Mouse (Mus musculus) heart, postnatal 36 days (tissue): ENCODE measurements around the gene Fhl2. TPM values are rescaled to one million over a fixed set of nuclear protein-coding genes. Genes with fewer than 3 reads are reported as not detected.

Source experiments
- DNase-seq, 2 experiments: peaks; one replicate each; pipeline ENCODE4 v3.0.0; 2021 to 2022
- intact Hi-C: fragments of 180-260 bp; cut with DNase I; formaldehyde crosslinking; loops from one replicate; pipeline ENCODE4 v1.15.1; 2025
- total RNA-seq, 2 experiments: library from RNA; stranded (reverse); gene quantifications; 2 replicates each; pipeline ENCODE4 v1.2.3; 2021

Fhl2 gene
- total RNA-seq, 2 experiments from 2014 or later, result 1,415 to 1,925 TPM

DNA sequence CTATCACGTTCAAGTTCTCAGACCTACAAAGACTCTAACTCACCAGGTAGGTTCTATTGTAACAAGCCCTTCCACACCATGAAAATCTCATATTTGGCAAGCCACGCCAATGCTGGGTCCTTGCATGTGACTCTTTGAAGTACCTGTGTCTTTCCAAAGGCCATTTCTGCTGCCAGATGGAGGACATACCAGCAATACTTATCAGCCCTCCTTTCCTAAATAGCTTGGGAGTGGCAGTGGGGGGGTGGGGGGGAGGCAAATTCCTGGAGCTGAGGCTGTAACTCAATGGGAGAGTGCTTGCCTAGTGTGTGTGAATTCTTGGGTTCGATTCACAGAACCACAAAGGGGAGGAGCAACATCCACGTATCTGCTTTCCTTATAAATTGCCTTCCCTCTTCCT is 72.1 kb downstream of the Fhl2 start:
- intact Hi-C loops, result no loop called here
- no peak for DNase-seq

DNA sequence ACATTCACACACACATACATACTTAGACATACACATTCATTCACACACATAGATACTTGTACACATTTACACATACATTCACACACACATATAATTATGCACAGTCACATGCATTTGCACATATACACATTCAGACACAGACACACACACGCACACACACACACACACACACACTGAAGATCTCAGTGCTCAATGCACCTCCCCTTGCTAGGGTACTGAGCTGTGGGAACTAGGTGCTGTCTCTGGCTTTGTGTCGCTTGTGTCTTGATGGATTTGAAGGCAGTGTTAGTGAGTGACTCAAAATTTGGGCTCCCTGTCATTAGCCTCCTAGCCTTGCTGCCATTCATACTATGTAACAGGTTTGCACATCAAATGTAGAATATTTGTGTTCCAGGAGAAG is 74.2 kb downstream of the Fhl2 start:
- intact Hi-C loops, result no loop called here
- no peak for DNase-seq

DNA sequence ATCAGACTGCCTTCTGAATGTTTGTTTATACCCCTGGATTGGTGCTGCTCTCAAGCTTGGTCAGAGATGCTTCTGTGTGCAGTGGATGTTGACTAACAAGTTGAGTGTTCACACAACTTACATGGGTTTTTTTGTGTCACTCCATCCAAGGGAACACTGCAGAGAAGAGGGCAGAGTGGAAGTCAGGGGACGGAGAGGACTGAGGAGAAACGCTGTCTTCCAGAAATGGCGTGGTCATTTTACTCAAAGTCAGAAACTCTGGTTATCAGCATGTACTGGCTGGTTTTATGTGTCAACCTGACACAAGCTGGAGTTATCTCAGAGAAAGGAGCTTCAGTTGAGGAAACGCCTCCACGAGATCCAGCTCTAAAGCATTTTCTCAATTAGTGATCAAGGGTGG is 75.8 kb downstream of the Fhl2 start:
- no peak for DNase-seq
- intact Hi-C loops, result no loop called here

DNA sequence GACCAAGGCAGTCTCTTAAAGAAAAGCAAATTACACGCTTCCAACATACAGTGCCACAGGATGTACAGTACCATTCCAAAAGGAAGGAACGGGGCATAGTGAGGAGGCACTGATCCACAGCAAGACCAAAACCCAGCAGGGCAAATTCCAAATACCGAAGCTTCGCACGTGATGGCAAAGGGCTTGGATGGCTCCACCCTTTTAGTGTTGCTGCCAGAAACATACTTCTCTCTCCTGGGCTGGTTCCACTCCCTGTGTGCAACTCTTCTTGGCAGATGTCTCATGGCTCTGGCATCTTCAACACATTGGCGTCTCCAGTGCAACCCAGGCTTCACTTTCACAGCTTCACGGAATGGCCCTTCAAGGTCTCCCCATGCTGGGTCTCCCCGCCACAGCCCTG is 79.3 kb downstream of the Fhl2 start:
- intact Hi-C loops, result no loop called here
- no peak for DNase-seq

DNA sequence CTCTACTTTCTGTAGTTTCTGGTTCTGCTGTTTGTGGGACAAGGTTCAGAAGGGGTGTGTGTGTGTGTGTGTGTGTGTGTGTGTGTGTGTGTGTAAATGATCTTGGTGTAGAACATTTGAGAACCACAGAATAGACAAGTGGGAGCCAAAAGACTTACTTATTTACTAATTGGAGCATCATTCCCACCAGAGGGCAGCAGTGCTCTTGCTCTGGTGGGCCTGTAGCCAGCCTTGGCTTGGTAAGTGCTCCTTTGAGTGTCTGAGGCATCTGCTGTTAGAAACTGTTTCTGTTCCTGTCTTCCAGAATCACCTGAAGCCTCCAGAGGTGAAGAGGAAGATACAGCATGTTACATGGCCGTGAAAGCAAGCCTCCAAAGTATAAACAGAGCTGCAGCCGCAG is 83.9 kb downstream of the Fhl2 start:
- intact Hi-C loops, result loop anchor here (1.0 kb wide), 1 partner anchor 151 kb away; no protein-coding TSS in a partner anchor
- DNase-seq, result peak; percentile 56 to 64

DNA sequence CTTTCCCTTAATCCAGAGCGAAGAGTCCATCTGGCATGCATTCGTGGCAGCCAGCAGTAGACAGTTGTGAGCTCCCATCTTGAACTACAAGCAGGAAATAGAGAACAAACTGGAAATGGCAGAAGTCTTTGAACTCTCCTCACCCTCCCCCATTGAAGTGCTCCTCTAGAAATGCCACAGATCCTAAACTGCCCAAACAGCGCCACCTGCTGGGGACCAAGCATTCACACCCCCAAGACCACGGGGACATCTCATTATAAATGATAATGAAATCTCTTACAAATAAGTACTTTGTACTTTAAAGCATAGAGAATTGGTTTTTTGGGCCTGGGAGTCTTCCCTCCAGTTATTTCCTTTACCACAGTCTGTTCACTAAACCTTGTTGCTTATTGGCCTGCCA is 86.2 kb downstream of the Fhl2 start:
- peak in 1 of 2 experiments; percentile 73 for DNase-seq
- intact Hi-C loops, result loop anchor here (1.0 kb wide), 1 partner anchor 195 kb away; no protein-coding TSS in a partner anchor

DNA sequence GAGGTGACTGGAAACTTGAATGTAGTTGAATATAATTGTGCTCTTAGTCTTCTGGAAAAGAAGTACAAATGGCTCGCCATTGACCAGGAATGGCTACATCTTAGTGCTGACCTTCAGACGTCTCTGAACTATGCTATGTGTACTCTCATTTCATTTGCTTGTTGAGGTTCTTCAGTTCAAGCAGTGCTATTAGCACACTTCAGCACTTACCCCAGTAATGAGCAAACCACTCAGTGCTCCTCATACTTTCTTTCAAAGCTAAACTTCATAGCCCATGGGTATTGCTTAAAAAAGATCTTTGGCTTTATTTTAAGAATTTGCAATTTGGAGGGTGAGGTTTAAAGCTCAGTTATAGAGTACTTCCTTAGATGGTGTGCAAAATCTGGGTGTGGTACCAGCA is 88.1 kb downstream of the Fhl2 start:
- no peak for DNase-seq
- intact Hi-C loops, result no loop called here

DNA sequence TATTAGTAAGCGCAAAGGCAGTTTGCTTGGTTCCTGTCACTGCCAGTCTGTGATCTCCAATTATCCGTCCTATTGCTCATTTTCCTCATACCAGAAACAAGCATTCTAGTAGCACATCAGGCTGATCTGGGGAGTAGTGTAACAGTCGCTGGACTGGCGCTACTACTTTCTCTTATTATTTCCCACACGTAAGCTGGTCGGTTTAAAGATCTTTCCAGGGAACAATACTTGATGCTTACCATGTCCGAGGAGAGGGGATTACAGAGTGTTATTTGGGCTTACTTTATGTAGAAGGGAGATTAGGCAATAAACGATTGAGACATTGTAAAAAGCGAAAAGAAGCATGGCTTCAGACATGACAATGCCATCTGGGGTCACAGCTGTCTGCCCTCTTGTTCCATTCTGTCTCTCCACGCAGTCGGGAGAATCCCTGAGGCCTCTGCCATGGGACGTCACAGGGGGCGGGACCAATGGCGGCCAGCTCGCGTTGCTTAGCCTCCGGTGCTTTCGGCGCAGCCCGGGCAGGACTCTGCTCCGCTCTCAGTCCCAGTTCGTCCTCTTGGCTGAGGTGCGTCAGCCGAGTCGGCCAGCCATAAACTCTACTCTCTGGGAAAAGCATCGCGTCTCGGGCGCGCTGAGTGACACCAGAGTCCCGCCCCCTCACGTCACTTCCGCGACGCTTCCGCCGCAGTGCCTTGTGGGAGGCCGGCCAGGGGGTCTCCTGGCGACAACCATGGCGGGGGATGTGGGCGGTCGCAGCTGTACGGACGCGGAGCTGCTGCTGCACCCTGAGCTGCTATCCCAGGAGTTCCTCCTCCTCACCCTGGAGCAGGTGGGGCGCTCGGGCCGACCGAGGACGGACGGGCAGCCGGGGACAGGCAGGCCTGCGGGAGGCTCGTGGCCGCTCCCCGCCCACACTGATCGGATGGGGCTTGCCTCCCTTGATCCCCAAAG is 98.5 kb downstream of the Fhl2 start, which contains the start of the genes Tgfbrap1 and AI597479:
Gene Tgfbrap1 (minus strand): TSS at position 607 of the 954 bp plus-strand sequence.
Gene AI597479 (plus strand): TSS at position 680 of the 954 bp plus-strand sequence.
- DNase-seq, result peak; percentile 94 to 97
- intact Hi-C loops, result loop anchor here (10.0 kb wide), 2 partner anchors 726 to 1016 kb away; partner anchors contain the start of genes Bivm, Kdelc1 and Uxs1

DNA sequence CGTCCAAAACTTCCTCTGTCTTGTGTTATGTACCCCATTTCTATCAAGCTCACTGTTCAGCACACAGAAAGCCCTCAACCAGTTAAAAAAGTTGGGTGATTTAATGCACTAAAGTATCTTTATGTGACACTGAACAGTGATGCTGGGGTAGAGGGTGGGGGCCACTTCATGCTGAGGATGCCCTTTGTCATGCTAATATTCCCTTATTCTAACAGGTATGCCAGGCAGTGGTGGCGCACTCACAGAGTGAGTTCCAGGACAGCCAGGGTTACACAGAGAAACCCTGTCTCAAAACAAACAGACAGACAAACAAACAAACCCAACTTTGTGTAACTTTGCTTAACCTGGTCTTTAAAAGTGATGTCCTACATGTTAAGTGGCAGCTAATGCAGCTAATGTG is 102.6 kb downstream of the Fhl2 start:
- DNase-seq, result no peak
- intact Hi-C loops, result loop anchor here (10.0 kb wide), 2 partner anchors 731 to 1021 kb away; partner anchors contain the start of genes Bivm, Kdelc1 and Uxs1

DNA sequence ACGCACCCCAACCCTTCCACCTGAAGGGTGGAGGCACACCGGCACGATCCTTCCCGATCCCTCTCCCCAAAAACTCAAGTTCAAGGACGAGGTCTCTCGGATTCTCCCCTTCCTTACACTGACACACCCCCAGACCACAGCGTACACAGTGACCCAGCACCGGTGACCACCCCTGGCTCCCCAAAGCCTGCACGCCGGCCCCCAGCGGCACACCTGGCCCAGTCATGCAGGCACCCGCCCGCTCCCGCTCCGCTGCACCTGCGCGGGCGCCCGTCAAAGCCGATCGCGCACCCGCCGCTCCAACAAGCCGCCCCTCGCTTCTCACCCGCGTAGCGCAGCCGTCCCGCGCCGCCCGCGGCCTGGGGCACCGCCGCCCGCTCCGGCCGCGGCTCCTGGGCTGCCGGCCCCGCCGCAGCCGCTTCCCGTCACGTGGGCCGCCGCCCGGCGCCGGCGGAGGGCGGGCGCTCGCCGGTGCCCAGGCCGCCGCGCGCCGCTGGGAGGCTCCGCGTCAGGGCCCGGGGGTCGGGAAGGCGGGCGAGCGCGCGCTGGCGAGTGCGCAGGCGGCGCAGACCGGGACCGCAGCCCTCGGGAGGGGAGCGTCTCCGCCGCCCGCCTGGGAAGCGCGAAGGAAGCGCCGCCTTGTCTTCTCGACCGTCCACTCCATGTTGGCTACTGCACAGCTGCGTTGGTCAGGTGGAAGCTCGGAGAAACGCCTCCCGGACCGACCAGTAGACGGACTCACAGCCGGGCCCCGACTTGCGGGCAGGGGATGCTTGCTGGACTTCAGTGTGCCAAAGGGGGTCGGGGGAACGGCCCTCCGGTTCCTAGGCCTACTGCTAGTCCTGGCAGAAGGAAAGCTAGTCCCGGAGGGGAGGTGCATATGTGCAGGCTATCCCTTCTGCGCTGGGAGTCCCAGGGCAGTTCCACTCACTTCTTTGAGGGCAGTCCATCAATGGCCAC is 104.4 kb downstream of the Fhl2 start:
- intact Hi-C loops, result loop anchor here (10.0 kb wide), 2 partner anchors 732 to 1022 kb away; partner anchors contain the start of genes Bivm, Kdelc1 and Uxs1
- DNase-seq, result peak; percentile 68 to 83

DNA sequence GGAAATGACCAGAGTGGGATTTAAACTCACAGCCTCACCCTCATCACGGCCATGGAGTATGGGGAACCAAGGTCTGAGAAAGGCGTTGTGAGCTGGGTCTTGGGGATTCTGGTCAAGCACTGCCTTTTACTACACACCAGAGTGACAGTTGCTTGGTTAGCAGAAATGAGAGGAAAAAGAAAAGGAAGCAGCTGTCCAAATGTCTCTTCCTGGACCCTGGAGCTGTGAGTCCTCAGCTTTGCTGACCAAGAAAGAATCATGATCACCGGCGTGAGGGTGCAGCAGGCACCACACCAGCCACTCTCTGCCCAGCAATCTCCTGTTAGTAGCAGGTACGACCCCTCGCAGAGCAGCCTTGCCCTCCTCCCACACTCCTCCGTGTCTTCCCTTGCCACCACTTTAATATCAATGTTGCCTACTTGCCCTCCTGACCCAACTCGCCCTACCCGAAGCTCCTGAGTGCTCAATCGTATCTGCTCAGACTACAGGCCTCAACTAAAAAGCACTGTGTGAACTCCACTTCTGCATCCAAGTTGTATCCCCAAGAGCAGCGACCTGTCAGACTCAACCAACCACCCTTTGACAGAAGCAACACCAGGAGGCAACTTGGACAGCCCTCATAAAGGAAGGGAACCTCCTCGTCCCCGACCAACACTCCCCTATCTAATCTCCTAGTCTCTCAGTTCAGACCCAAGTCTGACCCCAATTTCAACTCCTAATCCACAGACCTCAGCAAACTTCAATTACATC is 105.3 kb downstream of the Fhl2 start:
- intact Hi-C loops, result loop anchor here (10.0 kb wide), 2 partner anchors 733 to 1023 kb away; partner anchors contain the start of genes Bivm, Kdelc1 and Uxs1
- no peak for DNase-seq

DNA sequence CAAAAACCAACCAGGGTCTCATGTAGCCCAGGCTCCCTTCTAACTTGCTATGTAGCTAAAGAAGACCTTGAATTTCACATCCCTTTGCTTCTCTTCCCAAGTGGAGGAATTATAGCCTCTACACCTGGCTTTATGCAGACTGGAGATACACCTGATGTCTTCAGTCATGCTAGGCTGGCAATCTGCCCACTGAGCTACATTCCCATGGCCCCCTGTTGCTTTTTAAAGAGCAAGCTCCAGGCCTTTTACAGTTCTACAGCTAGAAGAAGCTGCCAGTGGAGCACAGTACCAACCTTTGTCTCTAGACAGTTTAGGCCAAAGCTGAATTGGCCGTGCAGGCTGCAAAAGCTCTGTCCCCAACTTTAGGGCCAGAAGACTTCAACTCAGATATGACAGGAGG is 106.4 kb downstream of the Fhl2 start:
- no peak for DNase-seq
- intact Hi-C loops, result loop anchor here (10.0 kb wide), 2 partner anchors 734 to 1024 kb away; partner anchors contain the start of genes Bivm, Kdelc1 and Uxs1

DNA sequence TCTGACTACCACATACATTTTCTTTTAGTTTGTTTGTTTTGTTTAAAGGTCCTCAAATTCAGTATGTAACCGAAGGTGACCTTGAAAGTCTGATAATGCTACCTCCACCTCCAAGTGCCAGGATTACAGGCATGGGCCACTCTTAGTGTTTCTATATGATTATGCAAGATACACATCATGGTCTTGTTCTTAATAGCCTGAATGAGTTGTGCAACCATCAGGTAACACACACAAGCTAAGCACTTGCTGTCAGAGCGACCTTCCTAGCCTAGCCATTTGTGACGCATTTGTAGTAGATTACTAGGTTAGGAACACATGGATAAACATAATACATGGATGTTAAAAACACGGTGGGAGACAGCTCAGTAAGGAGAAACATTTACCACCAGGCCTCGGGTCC is 113.8 kb downstream of the Fhl2 start:
- intact Hi-C loops, result no loop called here
- no peak for DNase-seq

DNA sequence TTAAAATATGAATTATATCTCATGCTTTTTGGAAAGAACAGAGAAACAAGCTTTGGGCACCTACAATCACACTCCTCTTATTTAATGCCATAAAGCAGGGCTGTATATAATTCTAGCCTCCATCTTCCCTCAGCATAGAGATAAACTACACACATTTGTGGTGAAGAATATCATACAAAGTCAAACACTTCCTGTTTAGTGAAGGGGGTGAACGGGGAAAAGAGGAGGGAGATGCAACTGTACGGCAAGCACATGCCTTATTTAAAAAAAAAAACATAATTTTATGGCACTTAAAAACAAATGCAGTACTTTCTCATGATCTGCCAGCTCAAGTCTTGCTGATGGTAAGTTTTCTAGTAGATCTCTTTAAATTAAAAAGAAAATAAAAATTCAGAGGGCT is 118.7 kb downstream of the Fhl2 start:
- no peak for DNase-seq
- intact Hi-C loops, result no loop called here

DNA sequence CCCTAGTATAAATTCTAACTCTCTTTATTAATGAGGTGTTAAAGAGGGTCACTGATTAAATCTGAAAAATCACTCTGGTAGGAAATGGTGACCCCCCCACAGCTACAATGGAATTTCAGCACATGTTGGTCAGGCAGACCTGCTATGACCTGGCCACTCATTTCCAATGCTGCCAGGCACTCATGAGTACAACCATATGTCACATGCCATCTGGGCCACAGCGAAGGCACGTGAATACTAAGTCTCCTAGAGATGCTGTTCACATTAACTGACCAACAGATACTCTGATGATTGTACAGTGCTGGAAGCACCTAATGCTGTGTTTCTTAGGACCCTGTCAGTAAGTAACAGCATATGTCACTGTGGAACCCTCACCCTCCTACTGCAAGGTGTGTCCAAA is 122.0 kb downstream of the Fhl2 start:
- intact Hi-C loops, result no loop called here
- DNase-seq, result no peak

Other genes starting within 250 kb of the Fhl2 start
- under 1 TPM; 0.19 to 0.67 TPM for gene Gpr45, start 244.1 kb downstream of the Fhl2 start, total RNA-seq
- 10 to 100 TPM; 14.9 to 15.3 TPM for gene Tgfbrap1, start 98.3 kb downstream of the Fhl2 start, total RNA-seq
- 10 to 100 TPM; 17.6 to 19.9 TPM for gene AI597479, start 98.3 kb downstream of the Fhl2 start, total RNA-seq
- gene Nck2, start 247.6 kb upstream of the Fhl2 start, total RNA-seq, result 10 to 100 TPM; 13.6 to 15.3 TPM